Mouse (Mus musculus): ENCODE measurements at regions not wholly inside any gene's neighbourhood (a gene's known extent, or its start where the extent isn't known, plus 50 kb on each side); places are given as distances from the start of the nearest gene placed in this dataset.

GRCm38 (mm10) chr8:24258622-24259021, 467.0 kb downstream of the Adam3 start:
- 89% methylated on average over 3 of the region's 3 CpGs for WGBS
- no peak for TF ChIP-seq CTCF (IDR thresholded peaks at IDR 0.05; ENCODE audit: insufficient read depth, low read depth, low read length)
- no peak for TF ChIP-seq POLR2A (IDR thresholded peaks at IDR 0.05; ENCODE audit: insufficient read depth, low read depth, low read length)
- Histone ChIP-seq H3K4me1 (ENCODE audit: control insufficient read depth, insufficient read depth, low read length) (no peaks in the 10 kb centered on the region), H3K27ac (ENCODE audit: insufficient read depth, low read depth, low read length) (no peak overlapping the region), H3K4me3 (ENCODE audit: insufficient read depth, low read depth, low read length) (no peak overlapping the region)

- TF ChIP-seq CTCF (IDR thresholded peaks at IDR 0.05; ENCODE audit: insufficient read depth, low read depth, low read length) = no peak
- no peak for TF ChIP-seq POLR2A (IDR thresholded peaks at IDR 0.05; ENCODE audit: insufficient read depth, low read depth, low read length)
- Histone ChIP-seq H3K27ac (ENCODE audit: insufficient read depth, low read depth, low read length) (no peak overlapping the region), H3K4me1 (ENCODE audit: control insufficient read depth, insufficient read depth, low read length) (no peaks in the 10 kb centered on the region), H3K4me3 (ENCODE audit: insufficient read depth, low read depth, low read length) (no peak overlapping the region)
- 80% methylated on average over 6 of the region's 6 CpGs for WGBS
Observed at GRCm38 (mm10) chr8:24242211-24242610, 483.4 kb downstream of the Adam3 start.

- TF ChIP-seq CTCF (IDR thresholded peaks at IDR 0.05; ENCODE audit: insufficient read depth, low read depth, low read length) (no peak), POLR2A (IDR thresholded peaks at IDR 0.05; ENCODE audit: insufficient read depth, low read depth, low read length) (no peak)
- Histone ChIP-seq H3K27ac (ENCODE audit: insufficient read depth, low read depth, low read length) (no peak overlapping the region), H3K4me1 (ENCODE audit: control insufficient read depth, insufficient read depth, low read length) (no peaks in the 10 kb centered on the region), H3K4me3 (ENCODE audit: insufficient read depth, low read depth, low read length) (no peak overlapping the region)
- WGBS = 84% methylated on average over 7 of the region's 7 CpGs
Observed at GRCm38 (mm10) chr8:24240211-24240983, 485.3 kb downstream of the Adam3 start.

GRCm38 (mm10) chr8:24234981-24235380, 490.7 kb downstream of the Adam3 start:
- 70% methylated on average over 7 of the region's 7 CpGs for WGBS
- TF ChIP-seq POLR2A (IDR thresholded peaks at IDR 0.05; ENCODE audit: insufficient read depth, low read depth, low read length) (no peak), CTCF (IDR thresholded peaks at IDR 0.05; ENCODE audit: insufficient read depth, low read depth, low read length) (no peak)

GRCm38 (mm10) chr8:24228148-24228547, 497.5 kb downstream of the Adam3 start:
- Histone ChIP-seq H3K4me1 (ENCODE audit: control insufficient read depth, insufficient read depth, low read length) (peaks cover 1% of the 10 kb centered on the region; the same call in 1 of the 2 replicates), H3K4me3 (ENCODE audit: insufficient read depth, low read depth, low read length) (no peak overlapping the region), H3K27ac (ENCODE audit: insufficient read depth, low read depth, low read length) (no peak overlapping the region)
- TF ChIP-seq POLR2A (IDR thresholded peaks at IDR 0.05; ENCODE audit: insufficient read depth, low read depth, low read length) (no peak), CTCF (IDR thresholded peaks at IDR 0.05; ENCODE audit: insufficient read depth, low read depth, low read length) (no peak)
- 21% methylated on average over 1 of the region's 1 CpGs for WGBS

More at GRCm38 (mm10) chr8:24234981-24235380, 490.7 kb downstream of the Adam3 start:
- H3K27ac ChIP-seq (ENCODE audit: insufficient read depth, low read depth, low read length) = no peak overlapping the region
- H3K4me3 ChIP-seq (ENCODE audit: insufficient read depth, low read depth, low read length) = no peak overlapping the region
- H3K4me1 ChIP-seq (ENCODE audit: control insufficient read depth, insufficient read depth, low read length) = peaks cover 5% of the 10 kb centered on the region; the same call in 1 of the 2 replicates

GRCm38 (mm10) chr8:24227331-24228072, 498.1 kb downstream of the Adam3 start:
- TF ChIP-seq POLR2A (IDR thresholded peaks at IDR 0.05; ENCODE audit: insufficient read depth, low read depth, low read length) (no peak), CTCF (IDR thresholded peaks at IDR 0.05; ENCODE audit: insufficient read depth, low read depth, low read length) (no peak)
- no peak overlapping the region for H3K4me3 ChIP-seq (ENCODE audit: insufficient read depth, low read depth, low read length)
- H3K27ac ChIP-seq (ENCODE audit: insufficient read depth, low read depth, low read length) = no peak overlapping the region
- no peaks in the 10 kb centered on the region for H3K4me1 ChIP-seq (ENCODE audit: control insufficient read depth, insufficient read depth, low read length)
- WGBS = 67% methylated on average over 5 of the region's 5 CpGs

- H3K27ac ChIP-seq (ENCODE audit: insufficient read depth, low read depth, low read length) = peak overlapping the region; percentile 89
- peaks cover 23% of the 10 kb centered on the region for H3K4me1 ChIP-seq (ENCODE audit: control insufficient read depth, insufficient read depth, low read length)
- no peak for TF ChIP-seq POLR2A (IDR thresholded peaks at IDR 0.05; ENCODE audit: insufficient read depth, low read depth, low read length)
- no peak for TF ChIP-seq CTCF (IDR thresholded peaks at IDR 0.05; ENCODE audit: insufficient read depth, low read depth, low read length)
- WGBS = 29% methylated on average over 8 of the region's 8 CpGs
- no peak overlapping the region for H3K4me3 ChIP-seq (ENCODE audit: insufficient read depth, low read depth, low read length)
Observed at GRCm38 (mm10) chr8:24220222-24220621, 505.4 kb downstream of the Adam3 start.

GRCm38 (mm10) chr8:24216655-24217054, 509.0 kb downstream of the Adam3 start:
- Histone ChIP-seq H3K27ac (ENCODE audit: insufficient read depth, low read depth, low read length) (peak overlapping the region; percentile 88), H3K4me3 (ENCODE audit: insufficient read depth, low read depth, low read length) (no peak overlapping the region), H3K4me1 (ENCODE audit: control insufficient read depth, insufficient read depth, low read length) (peaks cover 23% of the 10 kb centered on the region)
- TF ChIP-seq POLR2A (IDR thresholded peaks at IDR 0.05; ENCODE audit: insufficient read depth, low read depth, low read length) = no peak
- no peak for TF ChIP-seq CTCF (IDR thresholded peaks at IDR 0.05; ENCODE audit: insufficient read depth, low read depth, low read length)
- 46% methylated on average over 6 of the region's 6 CpGs for WGBS
